Mouse (Mus musculus) granulocyte monocyte progenitor cell, adult 5-6 weeks (primary cell): Measurements from ENCODE around the gene Dram1. TPM values are rescaled to one million over a fixed set of nuclear protein-coding genes. Genes with fewer than 3 reads are reported as not detected.

Source experiments
- ATAC-seq: replicated peaks from 2 replicates; pipeline ENCODE4 v1.8.0; 2016; ENCODE audit warnings: mild to moderate bottlenecking, moderate TSS enrichment, inconsistent platforms; ENCODE audit not compliant: poor library complexity, severe bottlenecking
- total RNA-seq, 2 experiments: library from RNA; stranded (forward) in 1 of 2; stranded (reverse) in 1 of 2; fragments of 200-712, 200-1000 nt in 1 of 2; fragments of >200 nt in 1 of 2; fragmentation: Nextera tagmentation in 1 of 2; gene quantifications; 2 replicates each; pipeline ENCODE4 v1.2.3; 2014 to 2017

The Dram1 gene
- total RNA-seq, 2 experiments from 2014 or later = 21.7 to 24.8 TPM

- ATAC-seq = no peak
Measured at GRCm38 (mm10) chr10:88303079-88303478, 75.8 kb downstream of the Dram1 start.

- ATAC-seq = no peak
Measured at GRCm38 (mm10) chr10:88301802-88302470, 76.9 kb downstream of the Dram1 start.

DNA sequence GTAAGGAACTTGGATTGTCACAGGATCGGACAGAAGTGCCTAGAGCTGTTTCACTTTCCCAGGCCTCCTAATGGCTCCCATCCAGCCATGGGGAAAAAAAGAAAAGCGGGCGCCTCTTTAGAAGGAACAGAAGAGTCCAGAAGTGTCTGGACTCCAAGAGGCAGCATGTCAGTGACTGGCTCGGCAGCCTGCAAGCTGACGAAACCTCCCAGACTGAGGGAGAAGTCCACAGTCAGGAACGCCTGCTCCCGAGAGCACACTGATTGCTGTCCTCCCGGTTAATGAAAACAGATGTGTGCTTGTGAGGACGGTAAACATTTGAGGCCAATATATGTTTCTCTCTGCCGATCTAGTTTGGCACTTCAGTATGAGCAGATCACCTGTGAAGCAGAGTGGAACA is 81.9 kb downstream of the Dram1 start:
- ATAC-seq = no peak

GRCm38 (mm10) chr10:88295091-88295490 is 83.8 kb downstream of the Dram1 start:
- no peak for ATAC-seq

- ATAC-seq = no peak
Measured at GRCm38 (mm10) chr10:88288061-88288460, 90.8 kb downstream of the Dram1 start.

DNA sequence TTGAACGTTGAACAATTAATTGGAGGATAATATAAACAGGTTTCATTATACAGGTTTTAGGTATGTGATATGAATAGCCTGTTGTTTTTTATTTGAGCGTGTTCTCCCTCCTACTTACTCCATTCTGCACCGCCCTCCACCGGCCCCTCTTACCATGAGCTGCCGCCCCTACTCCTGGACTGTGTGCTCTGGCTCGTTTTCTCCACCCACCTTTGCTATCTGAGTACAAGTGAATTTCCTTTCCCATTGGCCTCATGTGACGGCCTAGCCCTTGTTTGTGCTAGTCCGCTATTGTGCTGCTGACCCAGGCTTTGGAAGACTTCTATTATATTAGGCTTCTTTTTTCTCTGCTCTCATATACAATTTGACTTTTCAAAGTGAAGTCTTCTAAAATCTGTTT is 91.6 kb downstream of the Dram1 start:
- no peak for ATAC-seq

DNA sequence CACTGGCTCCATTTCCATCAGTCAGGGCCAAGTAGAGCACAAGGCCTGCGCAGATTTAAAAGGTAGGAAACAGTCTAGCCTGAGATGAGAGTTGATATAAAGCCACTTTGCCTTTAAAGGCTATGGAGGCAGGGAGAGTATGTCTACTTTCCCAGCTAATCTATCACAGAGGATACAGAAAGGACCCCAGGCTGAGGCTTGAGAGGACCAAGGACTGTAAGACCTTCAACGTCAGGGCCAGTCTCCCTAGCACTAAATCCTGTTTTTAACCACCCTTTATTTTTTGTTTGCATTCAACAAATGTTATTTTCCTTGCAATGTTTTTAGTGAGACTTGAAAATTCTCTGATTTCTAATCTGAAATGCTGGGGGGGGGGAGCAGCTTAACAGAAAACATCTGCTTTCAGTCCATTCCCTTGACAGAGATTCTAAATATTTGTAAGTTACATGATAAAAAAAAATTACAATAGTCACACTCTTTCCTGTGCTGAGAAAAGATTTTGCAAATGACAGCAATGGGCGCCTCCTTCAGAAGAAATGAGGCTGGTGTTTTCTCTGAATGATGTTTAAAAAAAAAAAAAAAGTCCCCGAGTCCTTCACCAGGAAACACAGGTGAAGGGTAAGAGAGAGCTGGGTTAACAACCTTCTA is 94.4 kb downstream of the Dram1 start:
- no peak for ATAC-seq

DNA sequence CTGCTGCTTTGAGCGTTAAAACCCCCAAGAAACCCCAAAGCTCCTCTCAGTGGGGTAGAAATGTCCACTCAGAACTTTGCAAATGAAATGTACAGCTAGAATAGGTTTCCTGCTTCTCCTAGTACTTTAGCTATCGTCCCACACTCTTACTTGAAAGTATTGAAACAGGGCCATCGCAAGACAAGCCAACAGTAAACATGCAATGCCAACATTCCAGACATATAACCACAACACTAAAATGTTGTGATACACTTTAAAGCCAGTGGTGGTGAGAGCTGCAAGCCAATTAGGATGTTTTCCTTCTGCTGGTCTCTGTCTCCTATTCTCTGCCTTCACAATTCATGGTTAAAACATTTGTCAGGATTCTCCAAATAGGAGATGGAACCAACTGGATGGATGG is 97.2 kb downstream of the Dram1 start:
- ATAC-seq = no peak

- ATAC-seq = no peak
Measured at GRCm38 (mm10) chr10:88274045-88274444, 104.8 kb downstream of the Dram1 start.

Other genes with a start within 250 kb of the Dram1 start
- gene Parpbp, start 232.1 kb downstream of the Dram1 start, total RNA-seq (2014; fragmentation: Nextera tagmentation) = 9.4 and 9.5 TPM in 2 replicates
- gene Parpbp, start 232.1 kb downstream of the Dram1 start, total RNA-seq (2017) = 23.2 and 34.2 TPM in 2 replicates
- 37.2 and 57.7 TPM in 2 replicates for gene Nup37, start 232.1 kb downstream of the Dram1 start, total RNA-seq (2014; fragmentation: Nextera tagmentation)
- 89.4 and 125 TPM in 2 replicates for gene Nup37, start 232.1 kb downstream of the Dram1 start, total RNA-seq (2017)
- 69.6 and 93.3 TPM in 2 replicates for gene Washc3, start 178.0 kb downstream of the Dram1 start, total RNA-seq (2014; fragmentation: Nextera tagmentation)
- 33.0 and 33.9 TPM in 2 replicates for gene Washc3, start 178.0 kb downstream of the Dram1 start, total RNA-seq (2017)
- gene Gnptab, start 52 bp upstream of the Dram1 start, total RNA-seq (2014; fragmentation: Nextera tagmentation) = 80.5 and 85.2 TPM in 2 replicates
- 53.4 and 62.9 TPM in 2 replicates for gene Gnptab, start 52 bp upstream of the Dram1 start, total RNA-seq (2017)
- not detected in 2 replicates for gene Sycp3, start 80.5 kb upstream of the Dram1 start, total RNA-seq (2014; fragmentation: Nextera tagmentation)
- gene Sycp3, start 80.5 kb upstream of the Dram1 start, total RNA-seq (2017) = 0.30 TPM in 1 of 2 replicates, not detected in the other
- 13.3 and 30.8 TPM in 2 replicates for gene Chpt1, start 125.0 kb upstream of the Dram1 start, total RNA-seq (2014; fragmentation: Nextera tagmentation)
- gene Chpt1, start 125.0 kb upstream of the Dram1 start, total RNA-seq (2017) = 23.8 and 31.7 TPM in 2 replicates
- gene Mybpc1, start 226.1 kb upstream of the Dram1 start, total RNA-seq (2014; fragmentation: Nextera tagmentation) = not detected in 2 replicates
- gene Mybpc1, start 226.1 kb upstream of the Dram1 start, total RNA-seq (2017) = not detected in 2 replicates